Mouse (Mus musculus): ENCODE results near the gene Ivd. TPM values are rescaled to one million over a fixed set of nuclear protein-coding genes. Genes with fewer than 3 reads are reported as not detected.

Ivd gene
- polyA plus RNA-seq, 1 experiment from 2014 or later: 81.4 TPM

GRCm38 (mm10) chr2:118899981-118900825 is 38.4 kb downstream of the Ivd start, which contains the start of gene Bahd1:
Bahd1 (plus strand) TSS chr2:118900377.
- WGBS: under 1% methylated on average over 32 of the region's 32 CpGs
- Histone ChIP-seq H3K27ac (no peak within 1 kb of the TSS), H3K9ac (peak within 1 kb of the TSS; percentile 41; the same call in 1 of the 2 replicates), H3K9me3 (no peaks in the 10 kb centered on the region), H3K4me2 (replicated peaks) (peak within 1 kb of the TSS; percentile 96), H3K4me3 (peak within 1 kb of the TSS; percentile 85), H3K4me1 (peaks cover 50% of the 10 kb centered on the region), H3K36me3 (no peaks in the 10 kb centered on the region), H3K27me3 (peaks cover 81% of the 10 kb centered on the region)
- no peak for ATAC-seq (ENCODE audit: insufficient number of reproducible peaks, insufficient read depth, low FRiP score, low TSS enrichment)

GRCm38 (mm10) chr2:118900826-118901140 is 39.0 kb downstream of the Ivd start:
- Histone ChIP-seq H3K4me1 (peaks cover 50% of the 10 kb centered on the region), H3K4me2 (replicated peaks) (peak overlapping the region; percentile 96), H3K27me3 (peaks cover 75% of the 10 kb centered on the region), H3K27ac (no peak overlapping the region), H3K36me3 (no peaks in the 10 kb centered on the region), H3K9ac (peak overlapping the region; percentile 41; the same call in 1 of the 2 replicates), H3K4me3 (peak overlapping the region; percentile 85), H3K9me3 (no peaks in the 10 kb centered on the region)
- no peak for ATAC-seq (ENCODE audit: insufficient number of reproducible peaks, insufficient read depth, low FRiP score, low TSS enrichment)
- WGBS: under 1% methylated on average over 11 of the region's 11 CpGs

GRCm38 (mm10) chr2:118901175-118902031 is 39.6 kb downstream of the Ivd start:
- under 1% methylated on average over 100 of the region's 120 CpGs for WGBS
- Histone ChIP-seq H3K9me3 (no peaks in the 10 kb centered on the region), H3K36me3 (no peaks in the 10 kb centered on the region), H3K27me3 (peaks cover 69% of the 10 kb centered on the region), H3K27ac (peak overlapping the region; percentile 67), H3K4me3 (peak overlapping the region; percentile 85), H3K4me1 (peaks cover 47% of the 10 kb centered on the region), H3K9ac (peak overlapping the region; percentile 86), H3K4me2 (replicated peaks) (peak overlapping the region; percentile 96)
- ATAC-seq (ENCODE audit: insufficient number of reproducible peaks, insufficient read depth, low FRiP score, low TSS enrichment): peak; percentile 88

GRCm38 (mm10) chr2:118902051-118903025 is 40.6 kb downstream of the Ivd start:
- Histone ChIP-seq H3K4me3 (peak overlapping the region; percentile 85), H3K4me2 (replicated peaks) (peak overlapping the region; percentile 96), H3K36me3 (no peaks in the 10 kb centered on the region), H3K9me3 (no peaks in the 10 kb centered on the region), H3K4me1 (peaks cover 37% of the 10 kb centered on the region), H3K27me3 (peaks cover 60% of the 10 kb centered on the region), H3K9ac (peak overlapping the region; percentile 86), H3K27ac (peak overlapping the region; percentile 67; the same call in 1 of the 2 replicates)
- under 1% methylated on average over 65 of the region's 106 CpGs for WGBS
- ATAC-seq (ENCODE audit: insufficient number of reproducible peaks, insufficient read depth, low FRiP score, low TSS enrichment): peak; percentile 8; the same call in 1 of the 2 replicates

- H3K4me2 ChIP-seq (replicated peaks): peak overlapping the region; percentile 96
- H3K4me1 ChIP-seq: peaks cover 27% of the 10 kb centered on the region
- no peak for ATAC-seq (ENCODE audit: insufficient number of reproducible peaks, insufficient read depth, low FRiP score, low TSS enrichment)
- H3K9ac ChIP-seq: no peak overlapping the region
- peak overlapping the region; percentile 85; the same call in 1 of the 2 replicates for H3K4me3 ChIP-seq
- H3K27ac ChIP-seq: no peak overlapping the region
- no peaks in the 10 kb centered on the region for H3K9me3 ChIP-seq
- 9% methylated on average over 10 of the region's 10 CpGs for WGBS
- H3K36me3 ChIP-seq: no peaks in the 10 kb centered on the region
- peaks cover 50% of the 10 kb centered on the region for H3K27me3 ChIP-seq
These were observed 41.6 kb downstream of the Ivd start for GRCm38 (mm10) chr2:118903333-118903741.

- H3K4me3 ChIP-seq: no peak overlapping the region
- H3K4me1 ChIP-seq: peaks cover 18% of the 10 kb centered on the region; the same call in 1 of the 2 replicates
- no peak for ATAC-seq (ENCODE audit: insufficient number of reproducible peaks, insufficient read depth, low FRiP score, low TSS enrichment)
These were observed 43.8 kb downstream of the Ivd start for GRCm38 (mm10) chr2:118905433-118906117.

GRCm38 (mm10) chr2:118906118-118906492 is 44.4 kb downstream of the Ivd start:
- WGBS: 84% methylated on average over 5 of the region's 5 CpGs

More at GRCm38 (mm10) chr2:118905433-118906117, 43.8 kb downstream of the Ivd start:
- Histone ChIP-seq H3K9ac (no peak overlapping the region), H3K9me3 (no peaks in the 10 kb centered on the region), H3K27me3 (peaks cover 27% of the 10 kb centered on the region), H3K36me3 (no peaks in the 10 kb centered on the region), H3K4me2 (replicated peaks) (no peak overlapping the region), H3K27ac (no peak overlapping the region)
- 86% methylated on average over 7 of the region's 7 CpGs for WGBS

GRCm38 (mm10) chr2:118907781-118908180 is 46.0 kb downstream of the Ivd start:
- peaks cover 20% of the 10 kb centered on the region for H3K27me3 ChIP-seq
- no peak overlapping the region for H3K9ac ChIP-seq
- no peaks in the 10 kb centered on the region for H3K9me3 ChIP-seq
- peaks cover 14% of the 10 kb centered on the region for H3K4me1 ChIP-seq
- ATAC-seq (ENCODE audit: insufficient number of reproducible peaks, insufficient read depth, low FRiP score, low TSS enrichment): no peak
- H3K4me2 ChIP-seq (replicated peaks): no peak overlapping the region
- H3K36me3 ChIP-seq: no peaks in the 10 kb centered on the region
- H3K27ac ChIP-seq: no peak overlapping the region
- no peak overlapping the region for H3K4me3 ChIP-seq
- 92% methylated on average over 3 of the region's 3 CpGs for WGBS

More at GRCm38 (mm10) chr2:118906118-118906492, 44.4 kb downstream of the Ivd start:
- Histone ChIP-seq H3K27ac (no peak overlapping the region), H3K4me2 (replicated peaks) (no peak overlapping the region), H3K36me3 (no peaks in the 10 kb centered on the region), H3K4me1 (peaks cover 15% of the 10 kb centered on the region; the same call in 1 of the 2 replicates), H3K4me3 (no peak overlapping the region), H3K9ac (no peak overlapping the region), H3K27me3 (peaks cover 24% of the 10 kb centered on the region), H3K9me3 (no peaks in the 10 kb centered on the region)
- no peak for ATAC-seq (ENCODE audit: insufficient number of reproducible peaks, insufficient read depth, low FRiP score, low TSS enrichment)

GRCm38 (mm10) chr2:118909151-118909550 is 47.4 kb downstream of the Ivd start:
- Histone ChIP-seq H3K4me1 (peaks cover 17% of the 10 kb centered on the region), H3K4me3 (no peak overlapping the region), H3K4me2 (replicated peaks) (no peak overlapping the region), H3K36me3 (no peaks in the 10 kb centered on the region), H3K9ac (no peak overlapping the region), H3K9me3 (no peaks in the 10 kb centered on the region), H3K27me3 (peaks cover 8% of the 10 kb centered on the region), H3K27ac (no peak overlapping the region)
- 44% methylated on average over 1 of the region's 1 CpGs for WGBS
- no peak for ATAC-seq (ENCODE audit: insufficient number of reproducible peaks, insufficient read depth, low FRiP score, low TSS enrichment)

GRCm38 (mm10) chr2:118910605-118911278 is 49.0 kb downstream of the Ivd start:
- ATAC-seq (ENCODE audit: insufficient number of reproducible peaks, insufficient read depth, low FRiP score, low TSS enrichment): no peak
- Histone ChIP-seq H3K9ac (no peak overlapping the region), H3K27ac (no peak overlapping the region), H3K27me3 (no peaks in the 10 kb centered on the region; the same call in 1 of the 2 replicates), H3K4me2 (replicated peaks) (no peak overlapping the region), H3K4me3 (no peak overlapping the region), H3K4me1 (peaks cover 20% of the 10 kb centered on the region), H3K9me3 (no peaks in the 10 kb centered on the region), H3K36me3 (no peaks in the 10 kb centered on the region)
- 60% methylated on average over 7 of the region's 7 CpGs for WGBS
